Mouse (Mus musculus) cerebellum, adult 9-10 months (tissue): Measurements from ENCODE around the gene Ermp1.

Experiments
- DNase-seq: peaks from one replicate; pipeline ENCODE4 v3.0.0; 2022

The Ermp1 gene

DNA sequence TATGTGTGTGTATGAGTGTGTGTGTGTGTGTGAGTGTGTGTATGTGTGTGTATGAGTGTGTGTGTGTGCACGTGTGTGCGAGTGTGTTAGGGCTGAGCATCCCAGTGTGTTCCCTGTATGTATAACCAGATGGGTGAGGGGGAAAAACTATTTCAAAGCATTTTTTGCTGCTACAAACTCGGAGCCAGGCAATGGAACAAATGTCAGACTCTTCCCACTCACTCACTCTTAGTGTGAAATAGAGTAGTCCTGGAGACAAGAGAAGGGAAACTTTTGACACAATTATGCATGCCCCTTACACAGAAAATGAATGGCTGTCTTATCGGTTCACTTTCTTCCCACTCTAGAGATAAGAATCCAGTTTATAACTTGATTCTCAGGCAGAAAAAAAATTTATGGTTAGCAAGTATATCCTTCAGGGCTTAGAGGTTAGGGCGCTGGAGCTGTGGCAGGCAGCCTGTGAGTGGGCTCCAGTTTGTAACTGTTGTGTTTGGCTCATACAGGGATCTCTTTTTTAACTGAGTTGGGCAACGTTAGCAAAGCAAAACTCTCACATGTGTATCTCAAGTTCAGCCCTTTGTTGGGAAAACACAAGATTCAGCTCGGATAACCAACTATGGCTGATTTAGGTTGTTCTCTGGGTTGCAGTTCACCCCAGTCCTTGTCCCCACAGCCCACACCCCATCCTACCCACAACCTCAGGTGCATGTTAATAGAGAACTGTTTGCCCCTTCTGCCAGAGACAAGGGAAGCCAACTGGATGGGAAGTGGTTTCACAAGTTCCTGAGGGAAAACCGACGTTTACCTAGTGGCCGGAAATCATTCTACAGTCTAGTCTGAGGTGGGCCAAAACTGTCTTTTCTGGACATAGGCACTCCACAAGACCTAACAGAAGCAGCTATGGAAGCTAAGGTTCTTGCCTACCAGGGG, 12.9 kb upstream of the Ermp1 start:
- no peak for DNase-seq

GRCm38 (mm10) chr19:29659705-29660104, 11.5 kb upstream of the Ermp1 start:
- no peak for DNase-seq

GRCm38 (mm10) chr19:29658836-29659235, 10.6 kb upstream of the Ermp1 start:
- no peak for DNase-seq

DNA sequence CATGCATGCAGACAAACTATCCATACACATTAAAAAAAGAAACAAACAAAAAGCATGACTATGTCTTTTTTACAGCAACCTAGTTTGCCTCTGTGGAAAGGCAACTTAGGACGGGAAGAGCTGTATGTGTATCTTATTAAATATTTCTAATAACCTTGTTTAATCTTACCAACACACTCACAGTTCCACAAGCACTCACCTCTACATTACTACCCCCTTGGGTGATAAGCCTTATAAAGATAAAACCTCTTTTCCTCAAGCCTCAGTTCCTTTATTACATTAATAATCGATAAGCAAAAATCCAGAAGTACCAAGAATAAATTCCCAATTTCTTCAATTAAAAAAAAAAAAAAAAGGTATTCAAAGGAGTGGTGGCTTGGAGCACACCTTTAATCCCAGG, 9.3 kb upstream of the Ermp1 start:
- no peak for DNase-seq

DNA sequence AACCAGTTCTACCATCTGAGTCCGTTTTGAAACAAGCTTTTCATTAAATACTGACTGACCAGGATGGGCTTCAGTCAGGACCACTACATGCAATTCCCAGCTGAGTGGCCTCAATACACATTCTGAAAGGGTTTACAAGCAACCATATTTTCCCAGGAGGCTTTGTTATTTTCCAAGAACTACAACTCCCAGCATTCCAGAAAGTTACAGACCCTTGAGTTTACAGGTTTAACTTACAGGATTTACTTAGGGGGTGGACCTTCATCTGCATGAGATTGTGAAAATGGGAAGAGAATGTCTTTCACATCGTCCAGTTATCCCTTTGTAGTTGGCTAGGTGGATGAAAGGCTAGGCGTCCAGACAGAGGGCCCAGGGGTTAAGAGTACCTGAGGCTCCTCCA, 8.8 kb upstream of the Ermp1 start:
- DNase-seq, result no peak

DNA sequence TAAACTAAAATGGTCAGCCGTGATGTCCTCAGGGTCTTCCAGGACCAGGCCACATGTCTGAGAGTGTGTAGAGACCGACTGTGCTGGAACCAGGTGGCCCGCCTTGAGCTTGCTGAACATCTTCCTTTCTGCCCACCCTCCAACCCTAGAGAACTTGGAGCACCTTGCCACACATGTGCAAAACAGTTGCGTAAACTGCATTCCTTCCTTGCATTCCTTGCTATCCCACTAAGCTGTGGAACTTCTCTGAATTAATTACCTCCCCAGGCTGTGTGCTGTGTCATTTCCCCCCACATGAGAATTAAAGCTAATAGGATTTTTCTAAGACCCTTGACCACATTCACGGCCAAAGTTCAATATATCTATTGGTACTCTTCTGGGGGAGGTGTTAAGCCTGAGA, 8.4 kb upstream of the Ermp1 start:
- DNase-seq, result no peak

GRCm38 (mm10) chr19:29656029-29656428, 7.8 kb upstream of the Ermp1 start:
- no peak for DNase-seq

DNA sequence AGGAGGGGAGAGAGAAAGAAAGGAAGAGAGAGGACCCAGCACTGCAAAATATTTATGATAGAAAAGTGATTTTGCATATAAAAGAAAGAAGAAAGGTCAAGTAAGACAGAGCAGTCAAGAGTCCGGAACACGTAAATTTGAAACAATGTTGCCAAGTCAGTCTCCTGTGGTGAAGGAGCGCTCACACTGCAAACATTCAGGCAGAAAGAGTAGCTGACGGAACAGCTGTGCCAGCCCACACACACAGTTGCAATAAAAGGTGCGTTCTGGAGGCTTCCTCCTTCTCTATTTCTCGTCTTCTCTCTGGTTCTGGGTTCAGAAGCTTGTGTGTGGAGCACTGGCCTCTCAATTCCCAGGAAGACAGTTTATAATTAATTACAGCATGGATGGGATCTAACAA, 6.9 kb upstream of the Ermp1 start:
- no peak for DNase-seq

GRCm38 (mm10) chr19:29653768-29654265, 5.6 kb upstream of the Ermp1 start:
- no peak for DNase-seq

- no peak for DNase-seq
Observed at GRCm38 (mm10) chr19:29649683-29650082, 1.5 kb upstream of the Ermp1 start.

- DNase-seq, result no peak
Observed at GRCm38 (mm10) chr19:29648550-29648914, 317 bp upstream of the Ermp1 start.

- no peak for DNase-seq
Observed at GRCm38 (mm10) chr19:29644747-29645146, 3.5 kb downstream of the Ermp1 start.

DNA sequence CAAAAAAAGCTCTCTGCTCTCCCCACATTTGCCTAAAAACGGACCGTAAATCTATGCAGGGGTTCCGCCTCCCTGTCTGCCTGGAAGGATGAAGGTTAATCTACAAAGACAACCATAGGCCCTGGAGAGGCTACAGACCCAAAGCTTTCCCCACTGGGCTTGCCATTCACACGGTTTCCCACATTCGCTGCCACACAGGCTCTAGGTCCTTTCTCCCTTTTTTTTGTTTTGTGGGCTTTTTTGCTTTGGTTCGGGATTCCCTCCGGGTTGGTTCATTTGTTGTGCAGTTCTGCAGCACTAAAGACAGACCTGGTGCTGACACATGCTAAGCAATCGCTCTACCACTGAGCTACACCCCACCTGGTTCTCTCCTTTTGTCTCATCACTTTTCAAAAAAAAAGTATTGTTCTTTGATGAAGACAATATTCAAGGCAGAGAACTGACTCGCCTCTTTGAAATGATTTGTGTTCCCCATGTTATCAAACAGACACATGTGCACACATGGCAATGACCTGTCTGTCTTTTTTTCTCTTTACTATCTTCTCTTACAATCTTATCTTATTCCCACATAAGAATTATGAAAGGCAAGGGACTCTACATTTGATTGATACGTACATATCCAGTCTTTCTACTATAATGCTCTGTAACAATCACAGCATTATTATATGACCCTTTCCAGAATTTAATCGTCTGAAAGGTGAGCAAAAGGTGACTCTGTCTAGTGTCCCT, 4.9 kb downstream of the Ermp1 start:
- no peak for DNase-seq

GRCm38 (mm10) chr19:29642211-29642610, 6.0 kb downstream of the Ermp1 start:
- no peak for DNase-seq

GRCm38 (mm10) chr19:29641510-29641909, 6.7 kb downstream of the Ermp1 start:
- DNase-seq, result no peak

GRCm38 (mm10) chr19:29641055-29641454, 7.2 kb downstream of the Ermp1 start:
- no peak for DNase-seq

DNA sequence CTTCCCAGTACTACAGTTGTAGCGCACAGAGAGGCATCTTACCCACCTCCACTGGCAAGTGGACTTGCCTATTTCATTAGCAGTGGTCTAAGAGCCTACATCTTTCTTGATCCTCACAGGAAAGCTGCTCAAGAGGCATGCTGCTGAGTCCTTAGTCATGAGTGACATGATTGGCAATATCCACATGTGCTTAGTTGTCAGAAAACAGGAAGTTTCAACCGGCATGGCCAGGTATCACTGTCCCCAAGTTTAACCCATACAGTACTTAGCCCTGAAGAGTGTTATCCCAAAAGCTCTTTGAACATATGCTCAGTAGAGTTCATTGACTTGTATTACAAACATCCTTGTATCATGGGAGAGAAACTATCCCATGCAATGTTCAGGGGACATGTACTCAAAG, 36.1 kb downstream of the Ermp1 start:
- no peak for DNase-seq

DNA sequence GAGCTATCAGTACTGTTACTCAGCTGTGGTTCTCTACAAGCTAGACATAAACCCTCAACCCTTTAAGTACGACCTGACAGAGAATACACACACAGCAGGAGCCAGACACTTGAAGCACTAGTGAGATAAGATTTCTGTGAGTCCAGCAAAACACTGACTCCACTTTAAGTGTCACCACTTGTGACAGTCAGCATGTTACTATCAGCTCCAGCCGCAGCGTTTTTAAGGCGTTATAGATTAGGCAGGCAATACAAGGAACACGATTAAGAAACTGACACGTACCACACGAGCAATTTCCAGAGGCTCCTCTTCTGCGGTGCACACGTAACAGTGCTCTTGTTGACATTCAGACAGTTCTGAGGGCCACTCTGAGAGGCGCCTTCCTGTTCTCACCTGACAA, 37.3 kb downstream of the Ermp1 start:
- no peak for DNase-seq

DNA sequence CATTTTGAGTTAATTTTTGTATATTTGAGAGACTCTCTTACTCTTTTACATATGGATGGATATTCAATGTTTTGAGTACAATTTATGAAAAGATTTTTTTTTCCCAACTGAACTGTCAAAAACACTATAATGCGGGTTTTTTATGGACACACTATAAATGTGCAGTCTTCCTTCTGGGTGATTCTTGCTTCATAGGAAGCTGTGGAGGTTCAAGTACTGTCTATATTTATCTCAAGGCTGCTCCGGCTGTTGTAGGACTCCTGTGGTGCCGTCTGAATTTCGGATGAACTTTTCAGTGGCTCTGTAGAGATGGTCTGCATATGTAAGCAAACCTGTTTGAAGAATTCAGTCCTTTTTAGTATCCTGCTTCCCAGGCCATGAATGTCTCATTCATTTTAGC, 40.0 kb downstream of the Ermp1 start:
- no peak for DNase-seq

- no peak for DNase-seq
Observed at GRCm38 (mm10) chr19:29607521-29607920, 40.7 kb downstream of the Ermp1 start.

DNA sequence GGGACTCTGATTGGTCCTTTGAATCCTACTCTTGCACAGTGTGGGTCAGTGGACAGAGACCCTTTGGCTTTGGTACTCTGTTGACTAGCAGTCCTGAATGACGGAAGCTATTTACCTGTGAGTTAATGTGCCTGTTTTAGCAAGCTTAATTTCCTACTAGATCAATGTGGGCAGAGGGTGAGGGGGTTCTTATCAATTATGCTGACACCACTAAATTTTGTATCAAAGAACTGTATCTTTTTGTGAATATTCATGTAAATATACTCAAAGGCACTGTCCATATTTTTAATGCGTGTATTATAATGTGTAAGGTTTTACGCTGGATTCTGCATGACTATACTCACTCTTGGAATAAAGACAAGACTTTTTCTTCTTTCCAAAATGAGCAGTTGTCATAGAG, 43.6 kb downstream of the Ermp1 start:
- DNase-seq, result no peak

DNA sequence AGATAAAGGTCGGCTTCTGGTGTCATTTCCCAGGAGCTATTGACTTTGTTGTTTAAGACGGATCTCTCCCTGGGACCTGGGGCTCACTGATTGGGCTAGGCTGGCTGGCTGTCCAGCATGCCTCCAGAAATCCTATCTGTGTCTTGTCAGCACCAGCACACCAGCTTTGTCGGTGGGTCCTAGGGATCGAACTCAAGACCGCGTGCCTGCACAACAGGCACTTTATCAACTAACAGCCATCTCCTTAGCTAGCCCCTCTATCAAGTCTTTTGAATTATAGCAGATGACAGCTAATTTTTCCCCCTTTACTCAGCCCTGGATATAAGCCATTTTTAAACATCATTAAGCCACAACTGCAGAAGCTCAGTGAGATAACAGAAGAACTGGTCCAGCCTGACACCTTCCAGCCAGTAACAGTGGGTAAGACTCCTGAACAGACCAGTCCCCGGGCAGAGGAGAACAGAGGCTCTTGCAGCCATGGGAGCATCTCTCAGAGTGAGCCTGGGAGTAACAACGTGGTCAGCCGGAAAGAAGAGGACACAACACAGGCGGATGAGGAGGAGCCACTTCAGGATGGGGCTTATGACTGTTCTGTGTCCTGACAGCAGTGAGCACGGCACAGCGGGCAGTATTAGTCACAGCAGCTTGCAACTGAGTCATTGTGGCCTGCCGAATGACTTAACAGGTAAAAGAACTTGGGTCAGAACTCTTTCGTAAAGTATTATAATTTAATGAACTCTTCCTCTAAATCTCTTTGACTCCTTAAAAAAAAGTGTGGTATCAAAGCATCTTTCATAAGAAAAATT, 44.5 kb downstream of the Ermp1 start:
- no peak for DNase-seq

GRCm38 (mm10) chr19:29598981-29599380, 49.2 kb downstream of the Ermp1 start:
- no peak for DNase-seq
